Mouse (Mus musculus) neutrophil, adult 5-6 weeks (primary cell): ENCODE measurements around the gene Rnf141. TPM values are rescaled to one million over a fixed set of nuclear protein-coding genes. Genes with fewer than 3 reads are reported as not detected.

Experiments used
- ATAC-seq: fragments of 151-379, 151-347 bp; 2 replicates; pipeline ENCODE4 v1.8.0; 2017; ENCODE audit warnings: mild to moderate bottlenecking, moderate TSS enrichment; ENCODE audit not compliant: insufficient number of reproducible peaks, poor library complexity, low FRiP score, severe bottlenecking; ENCODE audit errors: extremely low read depth
- total RNA-seq: library from RNA; stranded (forward); fragments of 200-1000 nt; gene quantifications from 2 replicates; pipeline ENCODE4 v1.2.3, GENCODE M21; 2017

The Rnf141 gene
- 70.6 and 74.5 TPM in 2 replicates for total RNA-seq

GRCm38 (mm10) chr7:110843916-110844874, at the start of gene Rnf141:
TSS of gene Rnf141 (minus strand) at chr7:110844457.
- peak; percentile 88 for ATAC-seq

DNA sequence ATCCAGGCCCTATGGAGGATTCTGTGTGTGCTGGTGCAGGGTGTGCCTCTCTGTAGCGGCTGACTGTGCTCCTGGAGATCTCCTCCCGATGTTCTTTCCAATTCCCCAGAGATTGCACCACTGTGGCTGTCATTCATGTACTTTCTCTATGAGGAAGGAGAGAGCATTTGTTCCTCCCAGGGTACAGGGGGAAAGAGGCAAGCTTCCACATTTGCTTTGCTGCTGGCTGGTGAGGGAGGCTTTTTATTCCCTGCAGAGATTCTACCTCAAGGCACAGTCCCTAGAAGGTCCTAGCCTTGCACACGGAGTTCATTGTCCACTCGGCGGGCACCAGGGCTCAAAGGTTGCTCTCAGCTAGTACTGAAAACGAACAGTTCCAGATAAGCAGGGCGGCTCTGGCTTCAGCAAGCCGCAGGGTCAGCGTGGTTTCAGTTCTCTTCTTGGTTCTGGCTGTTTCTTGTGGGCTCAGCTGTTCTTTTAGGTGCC, 47.3 kb upstream of the Rnf141 start:
- no peak for ATAC-seq

GRCm38 (mm10) chr7:110881746-110882333, 37.6 kb upstream of the Rnf141 start:
- ATAC-seq: no peak

DNA sequence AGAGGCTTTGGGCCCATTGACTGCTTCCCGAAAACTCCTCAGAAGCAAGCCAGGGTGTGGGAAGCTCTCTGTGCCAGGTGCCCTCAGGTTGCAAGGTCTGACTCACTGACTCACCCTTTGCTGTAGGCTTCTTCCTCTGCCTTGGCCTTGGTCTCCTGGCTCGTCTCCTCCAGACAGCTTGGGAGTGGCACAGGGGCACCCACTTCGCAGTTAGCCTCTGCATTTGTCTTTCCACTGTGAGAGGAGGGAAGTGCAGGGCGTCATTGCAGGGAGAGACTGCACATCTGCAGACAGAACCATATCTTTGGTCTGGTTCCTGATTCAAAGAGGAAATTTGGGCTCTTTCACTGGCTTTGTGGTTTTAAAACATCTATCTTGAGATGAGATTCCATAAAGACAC, 33.8 kb upstream of the Rnf141 start:
- ATAC-seq: no peak

DNA sequence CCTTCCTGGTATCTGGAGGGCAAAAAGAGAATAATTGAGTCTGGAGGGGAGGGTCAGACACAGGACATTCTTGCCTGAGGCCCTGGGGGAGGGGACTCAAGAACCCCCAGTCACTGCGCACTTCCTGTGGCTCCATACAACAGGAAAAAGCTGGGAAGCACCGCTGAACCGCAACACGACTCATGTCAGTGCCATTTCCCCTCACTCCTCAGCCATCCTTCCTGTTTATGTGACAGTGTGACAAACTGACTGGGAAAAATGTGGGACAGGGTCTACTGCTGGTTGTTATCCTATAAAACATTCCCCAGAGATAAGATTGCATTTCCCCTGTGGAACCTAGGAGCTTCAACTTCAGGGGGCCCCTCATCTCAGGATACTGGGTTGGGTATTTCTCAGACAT, 32.7 kb upstream of the Rnf141 start:
- ATAC-seq: no peak

- ATAC-seq: no peak
Measured at GRCm38 (mm10) chr7:110868807-110869206, 24.6 kb upstream of the Rnf141 start.

- no peak for ATAC-seq
Measured at GRCm38 (mm10) chr7:110867116-110867515, 22.9 kb upstream of the Rnf141 start.

GRCm38 (mm10) chr7:110866021-110866420, 21.8 kb upstream of the Rnf141 start:
- no peak for ATAC-seq

DNA sequence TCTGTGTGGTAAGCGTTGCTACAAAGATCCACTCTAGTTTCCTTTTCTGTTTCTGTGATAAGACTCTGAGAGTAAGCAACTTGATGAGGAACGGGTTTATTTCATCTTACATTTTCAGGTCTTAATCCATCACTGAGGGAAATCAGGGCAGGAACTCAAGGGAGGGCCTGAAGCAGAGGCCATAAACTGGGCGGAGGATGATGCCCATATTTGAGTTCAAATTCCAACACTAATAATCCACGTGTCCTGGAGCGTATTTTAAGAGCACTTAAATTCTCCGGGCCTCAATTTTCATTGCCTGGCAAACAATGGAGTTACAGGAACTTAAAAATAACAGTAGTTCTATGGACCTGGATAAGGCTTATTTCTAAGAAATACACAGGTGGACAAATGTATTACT, 21.3 kb upstream of the Rnf141 start:
- ATAC-seq: no peak

DNA sequence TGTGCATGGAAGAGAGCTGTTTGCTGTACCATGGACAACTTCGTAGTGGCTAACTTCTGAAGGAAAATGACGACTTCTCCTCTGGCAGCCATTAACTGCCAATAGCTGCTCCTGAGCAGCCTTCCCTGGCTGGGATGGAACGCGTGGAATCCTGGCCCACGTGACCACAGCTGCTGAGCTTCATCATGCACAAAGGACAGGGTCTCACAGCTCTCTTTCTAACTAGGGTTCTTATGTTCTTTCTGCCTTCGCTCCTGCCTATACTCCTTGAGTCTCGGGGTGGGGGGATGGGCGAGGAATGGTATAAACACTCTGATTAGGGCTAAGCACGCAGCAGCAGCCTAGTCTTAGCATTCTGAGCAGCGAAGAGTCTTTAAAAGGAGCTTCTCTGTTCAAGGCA, 20.8 kb upstream of the Rnf141 start:
- ATAC-seq: no peak

DNA sequence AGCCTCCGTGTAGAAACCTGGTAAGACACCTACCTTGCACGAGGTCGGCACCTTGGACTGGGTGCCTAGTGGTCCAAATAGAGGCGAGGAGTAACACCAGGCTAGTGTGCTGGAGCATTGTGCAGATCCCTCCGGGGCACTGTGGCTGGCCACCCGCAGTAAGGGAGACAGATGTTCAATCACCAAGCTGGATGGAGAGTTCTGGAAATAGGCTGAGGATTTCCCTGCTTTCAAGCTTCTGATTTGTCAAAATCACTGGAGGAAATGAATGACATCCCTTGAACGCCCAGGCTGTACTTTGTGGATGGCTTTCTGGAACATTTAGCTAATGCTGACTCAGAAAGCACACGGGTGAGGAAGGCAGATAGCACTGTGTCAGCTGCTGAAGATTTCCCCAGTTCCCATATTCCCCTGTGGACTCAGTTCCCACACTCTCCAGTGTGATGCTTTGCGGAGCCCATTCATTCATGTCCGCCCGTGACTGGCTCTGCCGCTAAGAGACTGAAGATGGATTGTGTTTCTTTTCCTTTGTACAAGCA, 18.6 kb upstream of the Rnf141 start, which contains the start of gene Lyve1:
Gene Lyve1 (minus strand): TSS at position 489 of the 539 bp plus-strand sequence.
- no peak for ATAC-seq

GRCm38 (mm10) chr7:110860129-110860528, 15.9 kb upstream of the Rnf141 start:
- peak; percentile 42; the same call in 1 of the 2 replicates for ATAC-seq

DNA sequence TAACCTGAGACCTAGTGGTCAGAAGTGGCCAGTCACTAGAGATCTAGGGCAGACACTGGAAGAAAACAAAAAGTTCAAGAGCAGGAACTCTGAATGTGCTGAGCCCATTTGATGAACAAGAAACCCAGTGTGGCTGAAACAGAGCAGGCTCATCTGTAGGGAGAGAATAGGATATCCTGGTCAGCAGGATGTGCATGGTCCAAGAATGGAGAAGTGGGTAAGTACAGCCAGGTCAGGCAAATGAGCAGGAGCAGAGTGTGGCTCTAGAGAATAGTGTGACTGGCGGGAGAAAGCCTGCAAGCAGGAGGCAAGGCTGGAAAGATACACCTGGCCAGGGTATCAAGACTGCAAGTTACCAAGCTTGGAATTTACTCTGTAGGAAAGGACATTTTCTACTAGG, 11.3 kb upstream of the Rnf141 start:
- ATAC-seq: no peak

GRCm38 (mm10) chr7:110854927-110855546, 10.8 kb upstream of the Rnf141 start:
- no peak for ATAC-seq

GRCm38 (mm10) chr7:110854519-110854918, 10.3 kb upstream of the Rnf141 start:
- ATAC-seq: no peak

GRCm38 (mm10) chr7:110853611-110854010, 9.4 kb upstream of the Rnf141 start:
- no peak for ATAC-seq

DNA sequence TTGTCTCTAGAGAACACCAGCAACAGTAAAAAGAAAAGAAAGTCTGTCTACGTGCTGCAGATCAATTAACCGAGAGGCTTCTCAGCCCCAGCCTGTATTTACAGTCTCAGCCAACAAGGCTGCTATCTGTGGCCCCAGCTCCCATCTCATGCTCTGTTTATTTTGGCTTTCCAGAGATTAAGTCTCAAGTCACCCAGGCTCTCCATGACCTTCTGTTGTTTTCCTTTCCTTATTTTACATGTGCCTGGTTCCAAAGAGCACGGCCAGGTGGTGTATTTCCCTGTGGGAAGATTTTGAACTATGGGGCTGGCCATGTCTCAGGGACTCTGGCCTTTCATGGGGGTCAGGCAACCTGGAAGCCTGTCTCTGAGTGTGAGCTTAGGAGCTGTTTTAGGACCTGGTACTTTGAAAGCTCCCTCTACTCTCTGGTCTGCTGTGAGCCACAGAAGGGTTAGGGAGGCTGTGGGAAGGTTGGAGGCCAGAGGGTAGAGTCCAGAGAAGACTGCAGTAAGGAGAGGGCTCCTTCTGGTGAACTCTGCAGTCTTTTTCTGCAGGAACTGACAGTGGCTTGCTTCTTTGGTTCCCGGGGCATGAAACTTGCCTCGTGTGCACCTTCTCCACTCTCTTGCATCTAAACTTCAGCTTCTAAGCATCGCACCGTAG, 7.4 kb upstream of the Rnf141 start:
- ATAC-seq: no peak

DNA sequence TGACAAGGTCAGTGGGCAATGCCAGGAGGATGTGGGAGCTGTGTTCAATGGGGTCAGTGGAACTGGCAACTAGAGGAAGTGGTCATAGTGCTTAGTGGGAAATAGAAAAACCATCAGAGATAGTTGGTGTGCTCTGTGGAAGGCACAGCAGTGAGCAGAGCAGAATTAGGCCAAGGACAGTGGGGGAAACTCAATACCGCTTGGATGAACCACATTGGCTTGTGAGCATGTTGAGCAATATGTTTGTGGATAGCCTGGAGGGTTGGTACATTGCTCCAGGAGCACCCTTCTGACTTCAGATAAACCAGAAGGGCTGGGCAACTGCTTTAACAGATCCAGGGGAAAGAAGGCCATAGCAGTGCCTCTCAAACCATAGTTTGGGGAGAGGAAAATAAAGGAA, 4.1 kb upstream of the Rnf141 start:
- no peak for ATAC-seq

GRCm38 (mm10) chr7:110847321-110847720, 3.1 kb upstream of the Rnf141 start:
- no peak for ATAC-seq
